Mouse (Mus musculus): ENCODE measurements at regions not wholly inside any gene's neighbourhood (a gene's known extent, or its start where the extent isn't known, plus 50 kb on each side); places are given as distances from the start of the nearest gene placed in this dataset.

GRCm38 (mm10) chr5:133598105-133598504 lies 501.4 kb upstream of the Castor2 start:
- ATAC-seq (ENCODE audit: insufficient number of reproducible peaks, insufficient read depth, low FRiP score, low read depth): no peak
- Histone ChIP-seq H3K4me3 (ENCODE audit: control insufficient read depth in 1 of 2, insufficient read depth in 1 of 2, low read depth in 1 of 2, low read length in 2 of 2) (no peak overlapping the region), H3K36me3 (ENCODE audit: control insufficient read depth, insufficient read depth, low read length) (no peaks in the 10 kb centered on the region), H3K27ac (replicated peaks in 1 of 2; ENCODE audit: control insufficient read depth in 1 of 2, insufficient read depth in 1 of 2, low read depth in 2 of 2, low read length in 2 of 2) (no peak overlapping the region), H3K9ac (ENCODE audit: low read length) (no peak overlapping the region), H3K27me3 (ENCODE audit: control insufficient read depth, insufficient read depth, low read length) (no peaks in the 10 kb centered on the region), H3K4me1 (ENCODE audit: control insufficient read depth in 2 of 2, insufficient read depth in 2 of 2, low read length in 2 of 2) (no peaks in the 10 kb centered on the region), H3K9me3 (ENCODE audit: control insufficient read depth, low read length) (0 out of 2 replicates have a peak, but pooled peaks cover 6% of the 10 kb centered on the region), H3K4me2 (ENCODE audit: low read length) (no peak overlapping the region)
- WGBS: 89% methylated on average over 3 of the region's 3 CpGs

DNA sequence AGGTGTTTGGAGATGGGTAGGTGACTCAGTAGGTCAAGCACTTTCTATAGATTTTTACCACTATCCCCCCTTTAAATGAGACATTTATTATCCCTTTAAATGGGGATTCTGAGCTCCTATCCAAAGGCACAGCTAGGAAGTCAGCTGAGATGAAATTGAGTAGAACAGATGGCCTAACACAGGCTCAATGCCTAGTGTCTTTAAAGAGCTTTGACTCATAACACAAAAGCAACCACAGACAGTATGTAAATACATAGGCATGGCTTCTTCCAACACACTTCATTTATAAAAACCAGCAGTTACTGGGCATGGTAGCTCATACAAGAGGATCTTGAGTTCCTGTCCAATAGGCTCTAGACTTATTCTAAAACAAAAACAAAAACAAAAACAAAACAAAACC lies 513.0 kb upstream of the Castor2 start:
- Histone ChIP-seq H3K36me3 (ENCODE audit: control insufficient read depth, insufficient read depth, low read length) (no peaks in the 10 kb centered on the region), H3K9me3 (ENCODE audit: control insufficient read depth, low read length) (no peaks in the 10 kb centered on the region)
- no peak for ATAC-seq (ENCODE audit: insufficient number of reproducible peaks, insufficient read depth, low FRiP score, low read depth)

GRCm38 (mm10) chr5:133585181-133585580 lies 514.3 kb upstream of the Castor2 start:
- no peak overlapping the region for H3K4me3 ChIP-seq (ENCODE audit: control insufficient read depth in 1 of 2, insufficient read depth in 1 of 2, low read depth in 1 of 2, low read length in 2 of 2)
- no peak overlapping the region for H3K4me2 ChIP-seq (ENCODE audit: low read length)
- H3K9ac ChIP-seq (ENCODE audit: low read length): no peak overlapping the region
- no peaks in the 10 kb centered on the region for H3K4me1 ChIP-seq (ENCODE audit: control insufficient read depth in 2 of 2, insufficient read depth in 2 of 2, low read length in 2 of 2)
- H3K27ac ChIP-seq (replicated peaks in 1 of 2; ENCODE audit: control insufficient read depth in 1 of 2, insufficient read depth in 1 of 2, low read depth in 2 of 2, low read length in 2 of 2): no peak overlapping the region
- no peaks in the 10 kb centered on the region for H3K36me3 ChIP-seq (ENCODE audit: control insufficient read depth, insufficient read depth, low read length)
- WGBS: 25% methylated on average over 3 of the region's 3 CpGs
- no peaks in the 10 kb centered on the region; the same call in 1 of the 2 replicates for H3K27me3 ChIP-seq (ENCODE audit: control insufficient read depth, insufficient read depth, low read length)
- ATAC-seq (ENCODE audit: insufficient number of reproducible peaks, insufficient read depth, low FRiP score, low read depth): no peak
- H3K9me3 ChIP-seq (ENCODE audit: control insufficient read depth, low read length): no peaks in the 10 kb centered on the region

More for the DNA sequence above, 513.0 kb upstream of the Castor2 start:
- Histone ChIP-seq H3K4me3 (ENCODE audit: control insufficient read depth in 1 of 2, insufficient read depth in 1 of 2, low read depth in 1 of 2, low read length in 2 of 2) (no peak overlapping the region), H3K4me2 (ENCODE audit: low read length) (no peak overlapping the region), H3K4me1 (ENCODE audit: control insufficient read depth in 2 of 2, insufficient read depth in 2 of 2, low read length in 2 of 2) (no peaks in the 10 kb centered on the region), H3K9ac (ENCODE audit: low read length) (no peak overlapping the region), H3K27me3 (ENCODE audit: control insufficient read depth, insufficient read depth, low read length) (no peaks in the 10 kb centered on the region; the same call in 1 of the 2 replicates), H3K27ac (replicated peaks in 1 of 2; ENCODE audit: control insufficient read depth in 1 of 2, insufficient read depth in 1 of 2, low read depth in 2 of 2, low read length in 2 of 2) (no peak overlapping the region)

GRCm38 (mm10) chr5:133576595-133576994 lies 522.9 kb upstream of the Castor2 start:
- H3K9me3 ChIP-seq (ENCODE audit: control insufficient read depth, low read length): no peaks in the 10 kb centered on the region
- ATAC-seq (ENCODE audit: insufficient number of reproducible peaks, insufficient read depth, low FRiP score, low read depth): no peak
- no peak overlapping the region for H3K9ac ChIP-seq (ENCODE audit: low read length)
- H3K4me2 ChIP-seq (ENCODE audit: low read length): no peak overlapping the region
- no peaks in the 10 kb centered on the region for H3K27me3 ChIP-seq (ENCODE audit: control insufficient read depth, insufficient read depth, low read length)
- 70% methylated on average over 6 of the region's 6 CpGs for WGBS
- no peaks in the 10 kb centered on the region for H3K4me1 ChIP-seq (ENCODE audit: control insufficient read depth in 2 of 2, insufficient read depth in 2 of 2, low read length in 2 of 2)
- no peaks in the 10 kb centered on the region for H3K36me3 ChIP-seq (ENCODE audit: control insufficient read depth, insufficient read depth, low read length)
- H3K27ac ChIP-seq (replicated peaks in 1 of 2; ENCODE audit: control insufficient read depth in 1 of 2, insufficient read depth in 1 of 2, low read depth in 2 of 2, low read length in 2 of 2): no peak overlapping the region
- H3K4me3 ChIP-seq (ENCODE audit: control insufficient read depth in 1 of 2, insufficient read depth in 1 of 2, low read depth in 1 of 2, low read length in 2 of 2): no peak overlapping the region

- no peaks in the 10 kb centered on the region for H3K9me3 ChIP-seq (ENCODE audit: control insufficient read depth, low read length)
- H3K4me2 ChIP-seq (ENCODE audit: low read length): no peak overlapping the region
- no peak overlapping the region for H3K4me3 ChIP-seq (ENCODE audit: control insufficient read depth in 1 of 2, insufficient read depth in 1 of 2, low read depth in 1 of 2, low read length in 2 of 2)
- no peaks in the 10 kb centered on the region for H3K36me3 ChIP-seq (ENCODE audit: control insufficient read depth, insufficient read depth, low read length)
- H3K27ac ChIP-seq (replicated peaks in 1 of 2; ENCODE audit: control insufficient read depth in 1 of 2, insufficient read depth in 1 of 2, low read depth in 2 of 2, low read length in 2 of 2): no peak overlapping the region
- no peak for ATAC-seq (ENCODE audit: insufficient number of reproducible peaks, insufficient read depth, low FRiP score, low read depth)
- no peak overlapping the region for H3K9ac ChIP-seq (ENCODE audit: low read length)
- no peaks in the 10 kb centered on the region for H3K27me3 ChIP-seq (ENCODE audit: control insufficient read depth, insufficient read depth, low read length)
- no peaks in the 10 kb centered on the region for H3K4me1 ChIP-seq (ENCODE audit: control insufficient read depth in 2 of 2, insufficient read depth in 2 of 2, low read length in 2 of 2)
- 65% methylated on average over 2 of the region's 2 CpGs for WGBS
Observed at GRCm38 (mm10) chr5:133569096-133569495, 530.4 kb upstream of the Castor2 start.

DNA sequence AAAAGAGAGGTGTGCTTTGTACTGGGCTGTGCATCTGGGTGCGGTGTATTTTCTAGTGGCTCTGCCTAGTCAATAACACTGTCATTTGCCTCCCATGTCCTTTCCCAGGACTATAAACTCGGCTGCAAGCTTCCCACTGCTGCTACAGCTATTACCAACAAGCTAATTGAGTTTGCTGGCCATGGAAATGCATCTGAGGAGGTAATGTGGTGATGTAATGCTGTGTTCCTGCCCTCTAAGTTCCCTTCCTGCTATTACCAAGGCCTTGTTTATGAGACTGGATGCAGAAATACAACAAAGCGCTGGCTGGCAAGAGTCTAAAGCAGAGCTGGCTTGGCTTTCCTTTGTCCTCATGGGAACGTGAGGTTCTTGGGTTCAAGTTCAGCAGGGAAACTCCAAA lies 533.0 kb upstream of the Castor2 start:
- H3K4me3 ChIP-seq (ENCODE audit: control insufficient read depth in 1 of 2, insufficient read depth in 1 of 2, low read depth in 1 of 2, low read length in 2 of 2): no peak overlapping the region
- H3K4me2 ChIP-seq (ENCODE audit: low read length): no peak overlapping the region
- no peaks in the 10 kb centered on the region for H3K36me3 ChIP-seq (ENCODE audit: control insufficient read depth, insufficient read depth, low read length)
- H3K27me3 ChIP-seq (ENCODE audit: control insufficient read depth, insufficient read depth, low read length): no peaks in the 10 kb centered on the region
- no peaks in the 10 kb centered on the region for H3K4me1 ChIP-seq (ENCODE audit: control insufficient read depth in 2 of 2, insufficient read depth in 2 of 2, low read length in 2 of 2)
- ATAC-seq (ENCODE audit: insufficient number of reproducible peaks, insufficient read depth, low FRiP score, low read depth): no peak
- no peaks in the 10 kb centered on the region for H3K9me3 ChIP-seq (ENCODE audit: control insufficient read depth, low read length)
- H3K27ac ChIP-seq (replicated peaks in 1 of 2; ENCODE audit: control insufficient read depth in 1 of 2, insufficient read depth in 1 of 2, low read depth in 2 of 2, low read length in 2 of 2): no peak overlapping the region
- H3K9ac ChIP-seq (ENCODE audit: low read length): no peak overlapping the region
- WGBS: 72% methylated on average over 4 of the region's 4 CpGs

DNA sequence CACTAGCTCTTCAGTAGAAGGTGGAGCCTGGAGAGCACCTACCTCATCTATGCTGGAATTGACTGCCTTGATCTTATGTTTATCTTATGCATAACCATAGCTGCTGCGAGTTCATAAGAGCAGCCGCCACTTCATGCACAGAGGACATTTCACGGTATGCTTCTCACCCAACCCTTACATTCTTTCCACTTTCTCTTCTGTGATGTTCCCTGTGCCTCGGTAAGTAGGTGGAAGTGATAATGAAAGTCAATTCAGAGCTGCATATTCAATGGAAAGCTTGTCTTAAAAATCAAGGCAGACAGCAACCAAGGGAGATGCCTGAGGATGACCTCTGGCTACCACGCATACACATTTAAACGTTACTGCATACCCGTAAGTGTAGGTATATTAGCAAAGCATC lies 548.9 kb upstream of the Castor2 start:
- H3K4me2 ChIP-seq (ENCODE audit: low read length): no peak overlapping the region
- H3K27ac ChIP-seq (replicated peaks in 1 of 2; ENCODE audit: control insufficient read depth in 1 of 2, insufficient read depth in 1 of 2, low read depth in 2 of 2, low read length in 2 of 2): no peak overlapping the region
- H3K27me3 ChIP-seq (ENCODE audit: control insufficient read depth, insufficient read depth, low read length): no peaks in the 10 kb centered on the region
- no peak overlapping the region for H3K9ac ChIP-seq (ENCODE audit: low read length)
- H3K36me3 ChIP-seq (ENCODE audit: control insufficient read depth, insufficient read depth, low read length): no peaks in the 10 kb centered on the region
- 79% methylated on average over 7 of the region's 7 CpGs for WGBS
- no peaks in the 10 kb centered on the region for H3K4me1 ChIP-seq (ENCODE audit: control insufficient read depth in 2 of 2, insufficient read depth in 2 of 2, low read length in 2 of 2)
- ATAC-seq (ENCODE audit: insufficient number of reproducible peaks, insufficient read depth, low FRiP score, low read depth): no peak
- no peak overlapping the region for H3K4me3 ChIP-seq (ENCODE audit: control insufficient read depth in 1 of 2, insufficient read depth in 1 of 2, low read depth in 1 of 2, low read length in 2 of 2)
- no peaks in the 10 kb centered on the region for H3K9me3 ChIP-seq (ENCODE audit: control insufficient read depth, low read length)

DNA sequence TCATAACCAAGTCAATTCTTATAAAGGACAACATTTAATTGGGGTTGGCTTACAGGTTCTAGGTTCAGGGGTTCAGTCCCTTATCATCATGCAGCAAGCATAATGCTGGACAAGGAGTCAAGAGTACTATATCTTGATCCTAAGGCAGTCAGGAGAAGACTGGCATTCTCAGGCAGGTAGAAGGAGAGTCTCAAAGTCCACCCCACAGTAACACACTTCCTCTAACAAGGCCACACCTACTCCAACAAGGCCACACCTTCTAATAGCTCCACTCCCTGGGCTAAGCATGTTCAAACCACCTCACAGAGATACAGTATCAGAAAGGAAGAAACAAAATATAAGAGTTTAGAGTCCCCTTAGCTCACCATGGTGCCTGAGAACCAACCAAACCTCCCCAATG lies 557.3 kb upstream of the Castor2 start:
- Histone ChIP-seq H3K9ac (ENCODE audit: low read length) (no peak overlapping the region), H3K4me1 (ENCODE audit: control insufficient read depth in 2 of 2, insufficient read depth in 2 of 2, low read length in 2 of 2) (no peaks in the 10 kb centered on the region), H3K4me2 (ENCODE audit: low read length) (no peak overlapping the region), H3K4me3 (ENCODE audit: control insufficient read depth in 1 of 2, insufficient read depth in 1 of 2, low read depth in 1 of 2, low read length in 2 of 2) (no peak overlapping the region), H3K9me3 (ENCODE audit: control insufficient read depth, low read length) (0 out of 2 replicates have a peak, but pooled peaks cover 6% of the 10 kb centered on the region), H3K27me3 (ENCODE audit: control insufficient read depth, insufficient read depth, low read length) (no peaks in the 10 kb centered on the region), H3K36me3 (ENCODE audit: control insufficient read depth, insufficient read depth, low read length) (no peaks in the 10 kb centered on the region), H3K27ac (replicated peaks in 1 of 2; ENCODE audit: control insufficient read depth in 1 of 2, insufficient read depth in 1 of 2, low read depth in 2 of 2, low read length in 2 of 2) (no peak overlapping the region)
- no peak for ATAC-seq (ENCODE audit: insufficient number of reproducible peaks, insufficient read depth, low FRiP score, low read depth)
